Mouse (Mus musculus): Measurements from ENCODE around the gene Cd83. TPM values are rescaled to one million over a fixed set of nuclear protein-coding genes. Genes with fewer than 3 reads are reported as not detected.

Gene Cd83
- 1 to 10 TPM; 2.4 to 2.8 TPM for total RNA-seq (2021)
- polyA plus RNA-seq (2012; rRNA removed), result 3.2 and 4.3 TPM in 2 replicates
- long read RNA-seq, transcript Cd83-201 (5 exons, 2,477 nt), result major isoform, 20 of 22 reads
- long read RNA-seq, partial matches to known transcripts, result 0 of 22 reads
- long read RNA-seq, other reads (novel, unspliced or antisense), result 2 of 22 reads

- Histone ChIP-seq H3K36me3 (ENCODE audit: control insufficient read depth, insufficient read depth, low read length) (no peaks in the 10 kb centered on the region), H3K27ac (peak within 1 kb of the TSS; percentile 66), H3K79me2 (replicated peaks; ENCODE audit: control insufficient read depth, insufficient read depth, low read length) (no peaks in the 10 kb centered on the region), H3K4me1 (ENCODE audit: control insufficient read depth, insufficient read depth, low read length) (peaks cover 3% of the 10 kb centered on the region), H3K4me3 (peak within 1 kb of the TSS; percentile 74), H3K27me3 (ENCODE audit: control insufficient read depth, insufficient read depth, low read length) (no peaks in the 10 kb centered on the region), H3K9ac (ENCODE audit: low read depth, low read length) (peak within 1 kb of the TSS; percentile 74)
- 8% methylated on average over 72 of the region's 73 CpGs for WGBS
- intact Hi-C loops (cut with DNase I), result no loop called here
- TF ChIP-seq CTCF (IDR thresholded peaks at IDR 0.05) (no peak), POLR2A (IDR thresholded peaks at IDR 0.05; ENCODE audit: insufficient read depth, low read depth, low read length) (0 out of 2 replicates have a peak, but pooled peaks have one; percentile 36)
- peak; percentile 86 to 90 for DNase-seq
Measured at GRCm38 (mm10) chr13:43784725-43785711, at the start of gene Cd83. Cd83 (plus strand) TSS chr13:43784775.

GRCm38 (mm10) chr13:43739598-43740275 lies 44.8 kb upstream of the Cd83 start:
- H3K27me3 ChIP-seq (ENCODE audit: control insufficient read depth, insufficient read depth, low read length), result no peaks in the 10 kb centered on the region
- peak; percentile 84 for TF ChIP-seq EP300 (IDR thresholded peaks at IDR 0.05; ENCODE audit: insufficient read depth, low read depth, low read length)
- no peak for TF ChIP-seq POLR2A (IDR thresholded peaks at IDR 0.05; ENCODE audit: insufficient read depth, low read depth, low read length)
- peak; percentile 95; the same call in 1 of the 2 replicates for TF ChIP-seq CTCF (IDR thresholded peaks at IDR 0.05)
- H3K4me3 ChIP-seq, result no peak overlapping the region
- no peak overlapping the region for H3K27ac ChIP-seq
- WGBS, result 24% methylated on average over 15 of the region's 15 CpGs
- H3K36me3 ChIP-seq (ENCODE audit: control insufficient read depth, insufficient read depth, low read length), result no peaks in the 10 kb centered on the region
- H3K4me1 ChIP-seq (ENCODE audit: control insufficient read depth, insufficient read depth, low read length), result no peaks in the 10 kb centered on the region
- DNase-seq, result peak; percentile 79 to 80
- intact Hi-C loops (cut with DNase I), result loop anchor here (1.0 to 5.0 kb wide), 2 partner anchors 143 to 557 kb away; no protein-coding TSS in a partner anchor
- H3K79me2 ChIP-seq (replicated peaks; ENCODE audit: control insufficient read depth, insufficient read depth, low read length), result no peaks in the 10 kb centered on the region
- no peak overlapping the region for H3K9ac ChIP-seq (ENCODE audit: low read depth, low read length)

GRCm38 (mm10) chr13:43740276-43740608 lies 44.3 kb upstream of the Cd83 start:
- no peaks in the 10 kb centered on the region for H3K36me3 ChIP-seq (ENCODE audit: control insufficient read depth, insufficient read depth, low read length)
- 74% methylated on average over 7 of the region's 7 CpGs for WGBS
- no peak for DNase-seq
- no peak for TF ChIP-seq POLR2A (IDR thresholded peaks at IDR 0.05; ENCODE audit: insufficient read depth, low read depth, low read length)
- TF ChIP-seq CTCF (IDR thresholded peaks at IDR 0.05), result no peak
- no peak for TF ChIP-seq EP300 (IDR thresholded peaks at IDR 0.05; ENCODE audit: insufficient read depth, low read depth, low read length)
- H3K79me2 ChIP-seq (replicated peaks; ENCODE audit: control insufficient read depth, insufficient read depth, low read length), result no peaks in the 10 kb centered on the region
- H3K27ac ChIP-seq, result no peak overlapping the region
- H3K4me3 ChIP-seq, result no peak overlapping the region
- intact Hi-C loops (cut with DNase I), result loop anchor here (5.0 kb wide), 1 partner anchor 558 kb away; no protein-coding TSS in a partner anchor
- no peak overlapping the region for H3K9ac ChIP-seq (ENCODE audit: low read depth, low read length)
- no peaks in the 10 kb centered on the region for H3K27me3 ChIP-seq (ENCODE audit: control insufficient read depth, insufficient read depth, low read length)
- H3K4me1 ChIP-seq (ENCODE audit: control insufficient read depth, insufficient read depth, low read length), result no peaks in the 10 kb centered on the region

- Histone ChIP-seq H3K79me2 (replicated peaks; ENCODE audit: control insufficient read depth, insufficient read depth, low read length) (no peaks in the 10 kb centered on the region), H3K36me3 (ENCODE audit: control insufficient read depth, insufficient read depth, low read length) (no peaks in the 10 kb centered on the region), H3K9ac (ENCODE audit: low read depth, low read length) (no peak overlapping the region), H3K4me3 (no peak overlapping the region), H3K27me3 (ENCODE audit: control insufficient read depth, insufficient read depth, low read length) (no peaks in the 10 kb centered on the region), H3K27ac (no peak overlapping the region), H3K4me1 (ENCODE audit: control insufficient read depth, insufficient read depth, low read length) (no peaks in the 10 kb centered on the region)
- intact Hi-C loops (cut with DNase I), result loop anchor here (5.0 kb wide), 1 partner anchor 560 kb away; no protein-coding TSS in a partner anchor
- TF ChIP-seq CTCF (IDR thresholded peaks at IDR 0.05), result peak; percentile 16; the same call in 1 of the 2 replicates
- TF ChIP-seq POLR2A (IDR thresholded peaks at IDR 0.05; ENCODE audit: insufficient read depth, low read depth, low read length), result no peak
- WGBS, result 74% methylated on average over 3 of the region's 3 CpGs
- DNase-seq, result no peak
Measured at GRCm38 (mm10) chr13:43742677-43743076, 41.9 kb upstream of the Cd83 start.

GRCm38 (mm10) chr13:43744259-43744658 lies 40.3 kb upstream of the Cd83 start:
- TF ChIP-seq POLR2A (IDR thresholded peaks at IDR 0.05; ENCODE audit: insufficient read depth, low read depth, low read length), result no peak
- no peak for TF ChIP-seq CTCF (IDR thresholded peaks at IDR 0.05)
- no peak for TF ChIP-seq EP300 (IDR thresholded peaks at IDR 0.05; ENCODE audit: insufficient read depth, low read depth, low read length)
- no peaks in the 10 kb centered on the region for H3K79me2 ChIP-seq (replicated peaks; ENCODE audit: control insufficient read depth, insufficient read depth, low read length)
- H3K27me3 ChIP-seq (ENCODE audit: control insufficient read depth, insufficient read depth, low read length), result no peaks in the 10 kb centered on the region
- DNase-seq, result no peak
- H3K9ac ChIP-seq (ENCODE audit: low read depth, low read length), result no peak overlapping the region
- H3K4me1 ChIP-seq (ENCODE audit: control insufficient read depth, insufficient read depth, low read length), result no peaks in the 10 kb centered on the region
- intact Hi-C loops (cut with DNase I), result loop anchor here (5.0 kb wide), 1 partner anchor 562 kb away; no protein-coding TSS in a partner anchor
- WGBS, result 81% methylated on average over 7 of the region's 7 CpGs
- H3K4me3 ChIP-seq, result no peak overlapping the region
- H3K36me3 ChIP-seq (ENCODE audit: control insufficient read depth, insufficient read depth, low read length), result no peaks in the 10 kb centered on the region
- H3K27ac ChIP-seq, result no peak overlapping the region
